21 mouse cellular contexts compared by ENCODE assay signal in the genomic region with DNA sequence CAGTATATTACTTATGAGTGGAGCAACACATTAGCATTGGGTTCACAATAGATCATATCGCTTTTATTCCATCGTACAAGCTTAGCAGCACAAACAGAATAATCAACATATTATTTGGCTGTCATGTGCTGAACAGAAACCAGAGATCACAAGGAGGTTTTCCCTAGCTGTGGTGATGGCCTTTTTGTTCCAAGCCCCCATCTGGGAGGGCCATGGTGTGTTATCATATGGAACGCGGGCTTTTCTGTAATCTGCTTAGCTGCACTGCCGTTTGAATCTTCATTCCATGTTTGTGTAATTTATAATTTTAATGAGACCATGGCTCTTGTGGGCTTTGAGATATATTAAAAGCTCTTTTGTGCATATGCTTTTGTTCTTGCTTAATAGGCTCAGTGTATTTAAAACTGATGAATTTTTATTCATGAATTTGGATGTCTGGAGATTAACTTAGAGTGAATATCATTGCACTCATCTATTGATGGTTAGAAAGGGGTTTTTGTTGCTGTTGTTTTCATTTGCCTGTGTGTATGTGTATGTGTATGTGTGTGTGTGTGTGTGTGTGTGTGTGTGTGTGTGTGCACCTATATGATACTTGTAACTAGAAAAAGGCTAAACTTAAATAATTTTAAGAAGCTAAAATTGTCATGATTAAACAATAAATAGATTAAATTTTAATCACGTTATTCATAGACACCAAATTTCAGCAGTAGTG. TPM values are rescaled to one million over a fixed set of nuclear protein-coding genes. Genes with fewer than 3 reads are reported as not detected.
A peak's percentile ranks its signal among the peaks of the same experiment; 100 is the strongest.
DNase-seq lines count a peak whose midpoint lies in the region; ATAC-seq lines count a peak whose summit lies in the region.
"Had no signal": no experiment of that assay in that cellular context is flagged by ENCODE, and none has a peak within 500 bp of the region (broad histone marks: within the 10 kb centered on the region; RNA-seq: fewer than 3 reads in every experiment).

No protein-coding gene starts in this region.

- H3K4me3 ChIP-seq in midbrain, embryonic 11.5 days (ENCODE audit: low read depth, low read length): no peak overlapping the region
- no peak overlapping the region for H3K4me3 ChIP-seq in midbrain, embryonic 10.5 days
- no peak overlapping the region for H3K4me3 ChIP-seq in midbrain, embryonic 14.5 days (replicated peaks; ENCODE audit: low read depth, low read length)
- H3K4me3 ChIP-seq: embryonic facial prominence, embryonic 13.5 days; heart, embryonic 12.5 days; intestine, embryonic 15.5 days; layer of hippocampus, adult 2 months; limb, embryonic 13.5 days; megakaryocyte, embryonic 14.5 days had no signal

- H3K27me3 ChIP-seq in midbrain, embryonic 11.5 days (ENCODE audit: control insufficient read depth, insufficient read depth, low read length): no peaks in the 10 kb centered on the region
- H3K27me3 ChIP-seq in midbrain, embryonic 10.5 days (ENCODE audit: low read depth, poor library complexity, severe bottlenecking): no peaks in the 10 kb centered on the region; the same call in 1 of the 2 replicates
- peaks cover 9% of the 10 kb centered on the region; the same call in 1 of the 2 replicates for H3K27me3 ChIP-seq in midbrain, embryonic 14.5 days (ENCODE audit: control insufficient read depth, insufficient read depth, low read length)
- H3K27me3 ChIP-seq: embryonic facial prominence, embryonic 13.5 days; heart, embryonic 12.5 days; intestine, embryonic 15.5 days; limb, embryonic 13.5 days; megakaryocyte, embryonic 14.5 days had no signal

- H3K36me3 ChIP-seq in midbrain, embryonic 11.5 days (ENCODE audit: control insufficient read depth, insufficient read depth, low read length): no peaks in the 10 kb centered on the region
- H3K36me3 ChIP-seq in midbrain, embryonic 10.5 days: peaks cover 16% of the 10 kb centered on the region
- peaks cover 3% of the 10 kb centered on the region; the same call in 1 of the 2 replicates for H3K36me3 ChIP-seq in midbrain, embryonic 14.5 days (ENCODE audit: control insufficient read depth, insufficient read depth, low read length)

- intact Hi-C loops in gastrocnemius, postnatal 36 days (cut with DNase I): no loop called here

- no peak overlapping the region for H3K27ac ChIP-seq in midbrain, embryonic 11.5 days (ENCODE audit: low read depth, low read length)
- H3K27ac ChIP-seq in midbrain, embryonic 10.5 days (replicated peaks): no peak overlapping the region
- no peak overlapping the region for H3K27ac ChIP-seq in midbrain, embryonic 14.5 days (replicated peaks; ENCODE audit: low read depth, low read length)
- H3K27ac ChIP-seq: embryonic facial prominence, embryonic 13.5 days; intestine, embryonic 15.5 days; kidney, postnatal 0 days; layer of hippocampus, adult 2 months; limb, embryonic 13.5 days; stomach, postnatal 0 days had no signal

- peak; percentile 51 to 61 for DNase-seq in cerebellum, postnatal 10 days
- no peak for DNase-seq in midbrain, embryonic 11.5 days (ENCODE audit: low spot score, missing footprints)
- DNase-seq in midbrain, embryonic 10.5 days (ENCODE audit: low spot score): no peak
- DNase-seq in midbrain, embryonic 14.5 days: peak; percentile 78
- no peak for DNase-seq in layer of hippocampus, adult 9-11 months
- no peak for DNase-seq in spleen, postnatal 36 days (ENCODE audit: low spot score in 2 of 2)
- no peak for DNase-seq in gastrocnemius, postnatal 36 days
- DNase-seq: adrenal gland, adult 2 months; cerebellum, adult 11 months; lung, postnatal 10 days had no signal

- no peak for ATAC-seq in cerebellum, adult (ENCODE audit: insufficient number of reproducible peaks, low FRiP score, low TSS enrichment)
- peak; percentile 73 for ATAC-seq in midbrain, embryonic 11.5 days (ENCODE audit: low FRiP score)
- ATAC-seq in midbrain, embryonic 14.5 days (ENCODE audit: low FRiP score, low TSS enrichment): peak; percentile 69
- ATAC-seq: CD4-positive, CD25-positive, alpha-beta regulatory T cell, adult 4 months; intestine, embryonic 15.5 days had no signal

- 37% methylated on average over 6 of the region's 6 CpGs for WGBS in midbrain, embryonic 11.5 days
- WGBS in midbrain, embryonic 10.5 days: 60% methylated on average over 6 of the region's 6 CpGs
- 19% methylated on average over 6 of the region's 6 CpGs for WGBS in midbrain, embryonic 14.5 days

- no peaks in the 10 kb centered on the region; the same call in 1 of the 2 replicates for H3K9me3 ChIP-seq in midbrain, embryonic 11.5 days (ENCODE audit: control insufficient read depth, low read length)
- no peaks in the 10 kb centered on the region for H3K9me3 ChIP-seq in midbrain, embryonic 10.5 days (replicated peaks)
- no peaks in the 10 kb centered on the region for H3K9me3 ChIP-seq in midbrain, embryonic 14.5 days (ENCODE audit: control insufficient read depth, low read length)
- H3K9me3 ChIP-seq: embryonic facial prominence, embryonic 13.5 days; G1E; heart, embryonic 12.5 days; intestine, embryonic 15.5 days; limb, embryonic 13.5 days had no signal

- H3K4me2 ChIP-seq in midbrain, embryonic 11.5 days: no peak overlapping the region
- H3K4me2 ChIP-seq in midbrain, embryonic 14.5 days (ENCODE audit: low read length): peak overlapping the region; percentile 21; the same call in 1 of the 2 replicates
- H3K4me2 ChIP-seq: embryonic facial prominence, embryonic 13.5 days; heart, embryonic 12.5 days; intestine, embryonic 15.5 days; limb, embryonic 13.5 days had no signal

- H3K9ac ChIP-seq in midbrain, embryonic 11.5 days (ENCODE audit: low read length): no peak overlapping the region
- no peak overlapping the region for H3K9ac ChIP-seq in midbrain, embryonic 14.5 days (replicated peaks; ENCODE audit: low read length)
- H3K9ac ChIP-seq: embryonic facial prominence, embryonic 13.5 days; heart, embryonic 12.5 days; intestine, embryonic 15.5 days; limb, embryonic 13.5 days had no signal

- H3K4me1 ChIP-seq in midbrain, embryonic 11.5 days (ENCODE audit: control insufficient read depth, insufficient read depth, low read length): peaks cover 4% of the 10 kb centered on the region; the same call in 1 of the 2 replicates
- peaks cover 21% of the 10 kb centered on the region for H3K4me1 ChIP-seq in midbrain, embryonic 10.5 days
- peaks cover 7% of the 10 kb centered on the region for H3K4me1 ChIP-seq in midbrain, embryonic 14.5 days (ENCODE audit: control insufficient read depth, insufficient read depth, low read length)
- H3K4me1 ChIP-seq: embryonic facial prominence, embryonic 13.5 days; heart, embryonic 12.5 days; intestine, embryonic 15.5 days; limb, embryonic 13.5 days had no signal

RNA-seq across cellular contexts. Expression of gene Immp1l, which starts 9.4 kb away (rescaled TPM):
- 132 and 136 TPM in 2 replicates for polyA plus RNA-seq in midbrain, embryonic 11.5 days (2014; fragmentation: Nextera tagmentation; extraction: Ambion mirVana)
- polyA plus RNA-seq in midbrain, embryonic 10.5 days (2016; fragmentation: Nextera tagmentation; extraction: Ambion mirVana): 130 and 141 TPM in 2 replicates
- 102 and 109 TPM in 2 replicates for polyA plus RNA-seq in midbrain, embryonic 14.5 days (2014; fragmentation: Nextera tagmentation; extraction: Ambion mirVana)
- 10 to 100 TPM; 52.0 to 65.3 TPM for total RNA-seq in gastrocnemius, postnatal 36 days (2021)

RNA-seq across cellular contexts. Expression of gene Elp4, which starts 9.4 kb away (rescaled TPM):
- polyA plus RNA-seq in midbrain, embryonic 11.5 days (2014; fragmentation: Nextera tagmentation; extraction: Ambion mirVana): 59.6 and 61.9 TPM in 2 replicates
- polyA plus RNA-seq in midbrain, embryonic 10.5 days (2016; fragmentation: Nextera tagmentation; extraction: Ambion mirVana): 60.2 and 67.5 TPM in 2 replicates
- polyA plus RNA-seq in midbrain, embryonic 14.5 days (2014; fragmentation: Nextera tagmentation; extraction: Ambion mirVana): 39.2 and 46.2 TPM in 2 replicates
- 1 to 10 TPM; 5.4 to 7.2 TPM for total RNA-seq in gastrocnemius, postnatal 36 days (2021)

Comparison
In these comparisons a context has a peak if more than half of its experiments do, and no peak if none do; other contexts are left out.
1. DNase-seq: peak in cerebellum, postnatal 10 days (2 of 2) and midbrain, embryonic 14.5 days (single experiment); none in midbrain, embryonic 11.5 days (single experiment), midbrain, embryonic 10.5 days (single experiment), layer of hippocampus, adult 9-11 months (single experiment), spleen, postnatal 36 days (0 of 2) and gastrocnemius, postnatal 36 days (0 of 2).